Mouse (Mus musculus): Measurements from ENCODE around the gene Efemp1.

The Efemp1 gene

GRCm38 (mm10) chr11:28934449-28934848 is 81.4 kb downstream of the Efemp1 start:
- DNase-seq (ENCODE audit: low read depth, low spot score), result peak; percentile 53

- DNase-seq (ENCODE audit: low read depth, low spot score), result no peak
Measured at GRCm38 (mm10) chr11:28939651-28940050, 86.6 kb downstream of the Efemp1 start.

- DNase-seq (ENCODE audit: low read depth, low spot score), result no peak
Measured at GRCm38 (mm10) chr11:28951586-28952210, 98.7 kb downstream of the Efemp1 start.

- DNase-seq (ENCODE audit: low read depth, low spot score), result no peak
Measured at GRCm38 (mm10) chr11:28954673-28955304, 101.8 kb downstream of the Efemp1 start.

DNA sequence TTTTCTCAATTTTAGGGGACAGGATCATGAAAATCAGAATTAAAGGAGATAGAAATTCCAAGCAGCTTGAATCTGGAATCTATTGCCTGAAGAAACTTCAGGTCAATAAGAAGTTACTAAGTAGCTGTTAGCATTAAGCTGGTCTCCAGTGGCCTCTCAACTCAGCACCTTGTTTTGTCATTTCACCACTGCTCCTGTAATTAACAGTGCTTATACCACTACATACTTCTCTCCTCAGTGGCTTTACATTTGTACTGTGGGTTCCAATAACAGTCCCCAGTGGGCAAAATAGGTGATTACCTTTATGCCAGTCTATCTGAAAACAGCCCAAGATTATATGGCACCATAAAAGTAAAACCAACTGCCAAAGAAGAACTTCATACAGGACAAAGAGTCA is 102.3 kb downstream of the Efemp1 start:
- no peak for DNase-seq (ENCODE audit: low read depth, low spot score)

DNA sequence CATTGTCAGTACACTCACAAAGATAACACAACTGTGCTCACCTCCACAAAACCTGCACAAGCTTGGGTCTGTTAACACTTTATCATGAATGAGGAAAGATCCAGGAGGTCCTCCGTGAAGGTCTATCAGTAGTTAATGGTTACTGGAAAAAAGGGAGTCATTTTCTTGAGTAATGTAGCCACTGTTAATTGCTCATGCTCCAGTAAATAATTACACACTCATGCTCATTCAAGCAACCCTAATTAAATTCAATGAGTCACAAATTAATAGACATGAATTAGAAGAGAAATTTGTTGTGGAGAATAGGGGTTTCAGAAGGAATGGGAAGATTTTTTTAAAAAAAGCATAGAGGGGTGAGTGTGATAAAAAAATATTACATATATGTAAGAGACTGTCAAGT is 108.4 kb downstream of the Efemp1 start:
- no peak for DNase-seq (ENCODE audit: low read depth, low spot score)

Data from ZHBTc4 (cell line).